Mouse (Mus musculus) lung, embryonic 14.5 days (tissue): ENCODE data around the gene Dtx4. TPM values are rescaled to one million over a fixed set of nuclear protein-coding genes. Genes with fewer than 3 reads are reported as not detected.
"Not testable (repeated sequence)": the region's sequence is repeated elsewhere in the genome, so short reads cannot be mapped to it uniquely, and the experiment has no call there.

Experiments used
- ATAC-seq: fragments of 200-750 bp; cut with Nextera tagmentation; 2 replicates; pipeline ENCODE4 v1.8.0; 2017; ENCODE audit warnings: mild to moderate bottlenecking, moderate TSS enrichment, moderate library complexity; ENCODE audit not compliant: insufficient read depth
- DNase-seq: peaks from one replicate; pipeline ENCODE4 v3.0.0-alpha.2; 2015
- H3K27ac ChIP-seq: fragments of 300-500 bp; sonication (generic); 2 replicates; pipeline ENCODE4 v1.5.1; 2014; ENCODE audit warnings: low read depth, mild to moderate bottlenecking, moderate library complexity
- H3K27me3 ChIP-seq: fragments of 300-500 bp; sonication (generic); 2 replicates; pipeline ENCODE4 v1.6.1; 2014; ENCODE audit warnings: low read length, control low read depth; ENCODE audit not compliant: insufficient read depth
- H3K36me3 ChIP-seq: fragments of 300-500 bp; sonication (generic); 2 replicates; pipeline ENCODE4 v1.6.1; 2014; ENCODE audit warnings: control low read depth; ENCODE audit not compliant: insufficient read depth
- H3K4me1 ChIP-seq: fragments of 300-500 bp; sonication (generic); 2 replicates; pipeline ENCODE4 v1.6.1; 2014; ENCODE audit warnings: antibody characterized with exemption, control low read depth; ENCODE audit not compliant: insufficient read depth
- H3K4me2 ChIP-seq: fragments of 300-500 bp; sonication (generic); 2 replicates; pipeline ENCODE4 v1.6.1; 2014; ENCODE audit warnings: mild to moderate bottlenecking
- H3K4me3 ChIP-seq: fragments of 300-500 bp; sonication (generic); 2 replicates; pipeline ENCODE4 v1.5.1; 2014; ENCODE audit warnings: low read depth, low read length
- H3K9ac ChIP-seq: fragments of 300-500 bp; sonication (generic); 2 replicates; pipeline ENCODE4 v1.6.1; 2014
- H3K9me3 ChIP-seq: fragments of 300-500 bp; sonication (generic); 2 replicates; pipeline ENCODE4 v1.6.1; 2016; ENCODE audit warnings: low read depth, low read length, control low read depth
- CTCF ChIP-seq: IDR thresholded peaks from 2 replicates; pipeline ENCODE4 v1.5.1; 2016; ENCODE audit warnings: antibody characterized with exemption, low read depth
- WGBS: fragments of 180-500 bp; shearing (Covaris S2); extraction: QIAGEN DNeasy Blood & Tissue Kit; methylation state at CpG from one replicate; pipeline ENCODE4 v1.1.7; 2014; 5-methylcytosine and 5-hydroxymethylcytosine counted together
- polyA plus RNA-seq: library from polyadenylated mRNA; unstranded; fragments of >200 nt; fragmentation: Nextera tagmentation; extraction: Ambion mirVana; gene quantifications from 2 replicates; pipeline ENCODE4 v1.2.1, GENCODE M21; 2014

The Dtx4 gene
- 17.2 and 17.7 TPM in 2 replicates for polyA plus RNA-seq

DNA sequence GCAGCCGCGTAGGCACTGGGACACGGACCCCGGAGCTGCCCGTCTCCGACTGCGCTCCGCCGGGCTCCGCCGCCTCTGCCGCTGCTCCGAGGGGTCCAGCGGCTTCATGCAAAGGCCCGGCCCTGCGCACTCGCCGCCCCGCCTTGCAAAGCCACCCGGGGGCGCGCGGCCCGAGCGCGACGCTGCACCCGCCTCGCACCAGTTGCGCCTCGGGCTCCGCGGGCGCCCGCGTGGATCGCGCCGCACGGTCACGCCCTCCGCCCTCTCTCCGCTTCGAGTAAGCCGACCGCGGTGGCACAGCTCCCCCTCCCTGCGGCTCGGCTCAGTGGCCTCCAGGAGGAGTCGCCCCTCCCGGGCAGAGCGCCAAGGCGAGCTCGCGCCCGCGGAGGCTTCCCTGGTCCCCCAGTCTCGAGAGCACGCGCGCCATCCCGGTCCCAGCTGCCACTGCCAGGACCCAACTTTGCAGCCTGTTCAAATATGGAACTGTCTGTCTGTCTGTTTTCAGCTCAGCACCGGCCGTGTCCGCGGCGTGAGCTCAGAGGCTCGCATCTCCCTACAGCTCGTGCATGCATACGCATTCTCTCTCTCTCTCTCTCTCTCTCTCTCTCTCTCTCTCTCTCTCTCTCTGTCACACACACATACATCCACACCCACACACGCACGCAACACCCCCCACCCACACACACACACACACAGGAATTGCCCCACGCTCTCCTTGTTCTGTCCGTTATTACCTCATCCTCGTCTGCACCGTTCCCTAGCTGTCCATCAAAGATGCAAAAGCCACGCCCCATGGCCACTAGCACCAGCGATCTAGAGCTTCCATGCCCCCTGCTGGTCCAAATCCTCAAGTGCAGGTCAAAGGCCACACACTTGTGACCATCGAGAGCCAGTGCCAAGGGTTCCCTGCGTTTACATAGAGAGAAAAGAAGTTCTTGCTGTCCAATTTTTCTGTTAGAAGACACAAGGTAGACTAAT is at the start of gene Dtx4:
Gene Dtx4, minus strand, starts transcription at position 85 of the 978 bp plus-strand sequence.
- WGBS, result under 1% methylated on average over 80 of the region's 80 CpGs
- peak; percentile 98 for DNase-seq
- 0 out of 2 replicates have a peak, but pooled peaks cover 7% of the 10 kb centered on the region for H3K4me1 ChIP-seq
- peak within 1 kb of the TSS; percentile 93 for H3K27ac ChIP-seq
- peak within 1 kb of the TSS; percentile 83 for H3K9ac ChIP-seq
- H3K27me3 ChIP-seq, result no peaks in the 10 kb centered on the region
- TF ChIP-seq CTCF, result peak; percentile 98
- ATAC-seq, result peak; percentile 92
- H3K4me3 ChIP-seq, result peak within 1 kb of the TSS; percentile 72
- H3K36me3 ChIP-seq, result 0 out of 2 replicates have a peak, but pooled peaks cover 3% of the 10 kb centered on the region
- H3K4me2 ChIP-seq, result peak within 1 kb of the TSS; percentile 89
- no peaks in the 10 kb centered on the region for H3K9me3 ChIP-seq

DNA sequence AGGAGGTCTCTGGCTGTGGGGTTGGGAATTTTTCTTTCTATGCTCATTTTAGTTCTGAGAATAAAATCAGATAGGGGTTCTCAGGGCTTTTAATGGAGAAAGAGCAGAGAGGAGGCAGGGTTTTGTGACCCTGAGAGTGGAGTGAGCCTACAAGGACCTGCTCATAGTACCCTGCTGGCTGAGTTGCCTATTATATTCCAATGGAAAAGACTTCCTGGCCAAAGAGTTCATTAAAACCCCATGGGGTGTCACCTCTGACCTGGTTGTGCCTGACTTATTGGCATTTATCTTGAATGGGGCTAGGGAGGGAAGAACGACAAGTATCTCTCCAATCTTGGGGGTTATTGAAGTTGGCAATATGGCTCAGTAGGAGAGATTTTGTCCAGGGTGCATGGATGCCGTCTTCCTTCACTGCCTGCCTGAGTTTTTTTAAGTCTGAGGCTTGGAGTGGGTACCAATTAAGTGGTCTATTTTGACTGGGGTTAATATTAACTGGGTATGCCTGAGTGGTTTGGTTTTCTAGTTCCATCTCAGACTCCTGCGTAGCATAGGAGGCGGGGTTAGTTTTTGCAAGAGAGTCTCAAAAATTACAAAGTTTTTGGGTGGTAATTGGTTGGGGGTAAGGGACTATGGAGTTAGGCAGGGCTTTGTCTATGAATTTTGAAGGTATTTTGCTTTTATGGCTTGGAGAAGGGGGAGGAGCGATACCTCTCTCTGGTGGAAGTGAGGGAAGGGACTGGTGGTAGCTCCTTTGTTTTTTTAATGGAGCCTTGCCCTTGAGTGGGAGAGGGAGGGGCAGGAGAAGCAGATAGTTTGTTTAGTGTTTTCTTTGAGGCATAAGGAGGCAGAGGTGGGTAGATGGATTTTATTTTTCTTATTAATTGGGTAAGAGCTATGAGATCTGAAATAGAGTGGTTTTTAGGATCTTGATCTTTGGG is 49.0 kb upstream of the Dtx4 start:
- no peak for TF ChIP-seq CTCF
- 68% methylated on average over 5 of the region's 5 CpGs for WGBS
- H3K36me3 ChIP-seq, result no peaks in the 10 kb centered on the region
- no peak overlapping the region for H3K9ac ChIP-seq
- no peak for ATAC-seq
- H3K4me3 ChIP-seq, result no peak overlapping the region
- H3K27me3 ChIP-seq, result no peaks in the 10 kb centered on the region
- DNase-seq, result no peak
- no peaks in the 10 kb centered on the region for H3K4me1 ChIP-seq
- H3K4me2 ChIP-seq, result no peak overlapping the region
- H3K9me3 ChIP-seq, result no peaks in the 10 kb centered on the region
- no peak overlapping the region for H3K27ac ChIP-seq

DNA sequence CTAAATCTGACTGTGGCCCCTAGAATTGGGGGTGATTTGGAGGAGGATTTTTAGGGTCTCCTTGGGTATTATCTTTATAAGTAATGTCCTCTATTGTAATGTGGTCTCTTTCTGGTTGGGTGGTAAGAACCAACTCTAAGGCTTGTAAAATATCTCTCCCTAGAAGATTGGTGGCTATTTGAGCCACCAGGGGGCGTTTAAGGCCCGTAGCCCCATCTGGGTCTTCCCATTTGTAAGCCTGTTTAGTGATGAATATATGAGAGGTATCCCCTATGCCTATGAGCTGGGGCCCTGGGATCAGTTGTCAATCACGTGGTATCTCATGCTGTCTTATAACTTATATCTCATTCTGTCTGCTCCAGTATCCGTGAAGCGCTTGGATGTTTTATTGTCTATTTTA is 47.9 kb upstream of the Dtx4 start:
- no peak overlapping the region for H3K4me3 ChIP-seq
- H3K27me3 ChIP-seq, result no peaks in the 10 kb centered on the region
- no peak for ATAC-seq
- no peaks in the 10 kb centered on the region for H3K36me3 ChIP-seq
- H3K27ac ChIP-seq, result no peak overlapping the region
- no peaks in the 10 kb centered on the region for H3K4me1 ChIP-seq
- TF ChIP-seq CTCF, result peak; percentile 38; the same call in 1 of the 2 replicates
- no peak overlapping the region for H3K9ac ChIP-seq
- H3K4me2 ChIP-seq, result no peak overlapping the region
- no peaks in the 10 kb centered on the region for H3K9me3 ChIP-seq
- DNase-seq, result peak; percentile 63
- 73% methylated on average over 5 of the region's 5 CpGs for WGBS

GRCm38 (mm10) chr19:12545440-12545839 is 44.2 kb upstream of the Dtx4 start, which contains the start of gene Fam111a:
Gene Fam111a, plus strand, starts transcription at chr19:12545740.
- not testable (repeated sequence) for H3K4me2 ChIP-seq, H3K4me3 ChIP-seq, H3K9me3 ChIP-seq, ATAC-seq, DNase-seq, H3K36me3 ChIP-seq, H3K9ac ChIP-seq, H3K4me1 ChIP-seq, H3K27me3 ChIP-seq, H3K27ac ChIP-seq
- 89% methylated on average over 11 of the region's 11 CpGs for WGBS

GRCm38 (mm10) chr19:12541644-12542043 is 40.4 kb upstream of the Dtx4 start:
- Histone ChIP-seq H3K4me3 (no peak overlapping the region), H3K36me3 (no peaks in the 10 kb centered on the region), H3K27ac (no peak overlapping the region), H3K9me3 (no peaks in the 10 kb centered on the region), H3K4me2 (no peak overlapping the region), H3K9ac (no peak overlapping the region), H3K27me3 (no peaks in the 10 kb centered on the region), H3K4me1 (no peaks in the 10 kb centered on the region)
- WGBS, result 14% methylated on average over 2 of the region's 2 CpGs
- no peak for TF ChIP-seq CTCF
- no peak for DNase-seq
- no peak for ATAC-seq

- Histone ChIP-seq H3K36me3 (no peaks in the 10 kb centered on the region), H3K4me3 (no peak overlapping the region), H3K9ac (no peak overlapping the region), H3K4me1 (no peaks in the 10 kb centered on the region), H3K9me3 (no peaks in the 10 kb centered on the region), H3K27ac (no peak overlapping the region), H3K27me3 (no peaks in the 10 kb centered on the region), H3K4me2 (no peak overlapping the region)
- DNase-seq, result no peak
- WGBS, result 41% methylated on average over 3 of the region's 3 CpGs
- no peak for ATAC-seq
- no peak for TF ChIP-seq CTCF
These were observed 39.5 kb upstream of the Dtx4 start for GRCm38 (mm10) chr19:12540727-12541126.
